9 mouse cellular contexts compared by ENCODE assay signal in genomic region chr5:111409412-111410044, GRCm38 (mm10). TPM values are rescaled to one million over a fixed set of nuclear protein-coding genes. Genes with fewer than 3 reads are reported as not detected.
DNase-seq lines count a peak whose midpoint lies in the region; ATAC-seq and TF ChIP-seq lines count a peak whose summit lies in the region.
"Had no signal": no experiment of that assay in that cellular context is flagged by ENCODE, and none has a peak within 500 bp of the region (broad histone marks: within the 10 kb centered on the region; RNA-seq: fewer than 3 reads in every experiment).

No protein-coding gene starts in this region.

- H3K36me3 ChIP-seq in heart, embryonic 13.5 days, result no peaks in the 10 kb centered on the region
- H3K36me3 ChIP-seq: liver, embryonic 13.5 days had no signal

- intact Hi-C loops in left cerebral cortex, adult 2 months (cut with DNase I), result loop anchor here (10.0 kb wide), 1 partner anchor 775 kb away; no protein-coding TSS in a partner anchor
- intact Hi-C loops in left cerebral cortex, postnatal 36 days (cut with DNase I), result loop anchor here (5.0 to 10.0 kb wide), 2 partner anchors 665 to 798 kb away; no protein-coding TSS in a partner anchor

- H3K9ac ChIP-seq in heart, embryonic 13.5 days, result 0 out of 2 replicates have a peak overlapping the region, but pooled peaks have one; percentile 11
- H3K9ac ChIP-seq: liver, embryonic 13.5 days had no signal

- no peaks in the 10 kb centered on the region for H3K9me3 ChIP-seq in heart, embryonic 13.5 days
- H3K9me3 ChIP-seq: liver, embryonic 13.5 days had no signal

- peak; percentile 61 for TF ChIP-seq CTCF in left cerebral cortex, adult 2 months (IDR thresholded peaks at IDR 0.05)

- no peak overlapping the region for H3K27ac ChIP-seq in left cerebral cortex, adult 2 months
- peak overlapping the region; percentile 77; the same call in 1 of the 2 replicates for H3K27ac ChIP-seq in heart, embryonic 13.5 days (replicated peaks)
- H3K27ac ChIP-seq: liver, embryonic 13.5 days had no signal

- WGBS in heart, embryonic 13.5 days, result 0% methylated on average over 1 of the region's 1 CpGs

- DNase-seq in left cerebral cortex, adult 2 months (ENCODE audit: extremely low spot score in 1 of 2, low spot score in 2 of 2), result no peak
- no peak for DNase-seq in left cerebral cortex, postnatal 36 days (ENCODE audit: low spot score in 2 of 2)
- DNase-seq in brain, adult 2 months (ENCODE audit: low read depth, low spot score), result peak; percentile 72
- DNase-seq in lung, postnatal 4 days, result peak; percentile 43 to 55
- no peak for DNase-seq in urinary bladder, postnatal 25 days (ENCODE audit: low spot score)
- DNase-seq in cerebellum, postnatal 4 days (ENCODE audit: low spot score in 2 of 2), result no peak
- no peak for DNase-seq in urinary bladder, adult 18-20 months (ENCODE audit: low spot score in 2 of 2)
- DNase-seq: liver, embryonic 13.5 days had no signal

- peaks cover 35% of the 10 kb centered on the region for H3K27me3 ChIP-seq in heart, embryonic 13.5 days (replicated peaks)

- no peak overlapping the region for H3K4me2 ChIP-seq in heart, embryonic 13.5 days
- H3K4me2 ChIP-seq: liver, embryonic 13.5 days had no signal

- ATAC-seq in heart, embryonic 13.5 days (ENCODE audit: extremely low read depth, insufficient number of reproducible peaks, low FRiP score, low TSS enrichment), result no peak

- H3K4me3 ChIP-seq in left cerebral cortex, adult 2 months, result no peak overlapping the region
- no peak overlapping the region for H3K4me3 ChIP-seq in heart, embryonic 13.5 days
- H3K4me3 ChIP-seq: liver, embryonic 13.5 days had no signal

- H3K4me1 ChIP-seq in heart, embryonic 13.5 days, result peaks cover 38% of the 10 kb centered on the region

RNA-seq across cellular contexts. Expression of gene Mn1, which starts 7.6 kb away (rescaled TPM):
- 10 to 100 TPM; 61.9 to 76.6 TPM for total RNA-seq in left cerebral cortex, adult 2 months (2021)
- total RNA-seq in left cerebral cortex, postnatal 36 days (2021), result 10 to 100 TPM; 57.4 to 69.7 TPM
- 7.2 and 8.2 TPM in 2 replicates for polyA plus RNA-seq in heart, embryonic 13.5 days (2015; fragmentation: Nextera tagmentation; extraction: Ambion mirVana)

Comparison
In these comparisons a context has a peak if more than half of its experiments do, and no peak if none do; other contexts are left out.
1. DNase-seq: peak in brain, adult 2 months (single experiment) and lung, postnatal 4 days (2 of 2); none in left cerebral cortex, adult 2 months (0 of 2), left cerebral cortex, postnatal 36 days (0 of 2), urinary bladder, postnatal 25 days (single experiment), cerebellum, postnatal 4 days (0 of 2) and urinary bladder, adult 18-20 months (0 of 2).